Mouse (Mus musculus): Measurements from ENCODE around the gene Rab11fip4.

The Rab11fip4 gene

DNA sequence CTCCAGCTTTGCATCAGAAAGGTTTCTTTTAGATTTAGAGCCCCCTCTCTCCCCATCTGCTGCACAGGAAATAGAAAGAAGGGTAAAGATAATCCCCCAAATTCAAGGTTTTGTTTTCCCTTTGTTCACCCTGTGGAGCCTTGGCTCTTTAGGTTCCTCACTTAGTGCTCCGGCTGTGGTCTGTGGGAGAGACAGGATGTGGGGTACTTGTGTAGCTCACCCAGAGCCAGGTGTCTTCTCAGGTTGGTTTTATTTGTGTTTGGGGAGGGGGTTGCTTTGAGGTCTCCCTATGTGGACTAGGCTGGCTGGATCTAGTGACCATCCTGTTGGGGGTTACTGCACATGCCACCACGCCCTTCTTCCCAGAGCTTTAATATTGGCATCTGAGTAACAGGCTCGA is 23.9 kb downstream of the Rab11fip4 start:
- DNase-seq (ENCODE audit: low read depth, low spot score), result peak; percentile 69

DNA sequence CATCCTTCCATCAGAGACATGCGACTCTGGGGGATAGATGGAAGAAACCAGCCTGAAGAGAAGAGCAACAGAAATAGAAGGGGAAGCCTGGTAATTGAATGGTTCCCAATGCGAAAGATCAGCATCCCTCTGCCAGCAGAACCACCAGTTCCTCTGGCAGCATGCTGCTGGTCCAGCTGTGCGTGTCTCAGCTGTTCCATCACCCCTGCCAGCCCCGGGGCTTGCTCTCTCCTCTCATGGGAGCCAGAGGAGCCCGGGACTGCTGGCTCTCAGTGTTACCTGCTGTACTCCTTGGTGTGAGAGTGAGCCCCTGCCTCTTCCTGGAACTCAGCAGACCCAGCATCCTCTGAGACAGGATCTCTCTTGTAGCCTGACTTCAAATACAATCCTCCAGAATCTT is 24.9 kb downstream of the Rab11fip4 start:
- no peak for DNase-seq (ENCODE audit: low read depth, low spot score)

DNA sequence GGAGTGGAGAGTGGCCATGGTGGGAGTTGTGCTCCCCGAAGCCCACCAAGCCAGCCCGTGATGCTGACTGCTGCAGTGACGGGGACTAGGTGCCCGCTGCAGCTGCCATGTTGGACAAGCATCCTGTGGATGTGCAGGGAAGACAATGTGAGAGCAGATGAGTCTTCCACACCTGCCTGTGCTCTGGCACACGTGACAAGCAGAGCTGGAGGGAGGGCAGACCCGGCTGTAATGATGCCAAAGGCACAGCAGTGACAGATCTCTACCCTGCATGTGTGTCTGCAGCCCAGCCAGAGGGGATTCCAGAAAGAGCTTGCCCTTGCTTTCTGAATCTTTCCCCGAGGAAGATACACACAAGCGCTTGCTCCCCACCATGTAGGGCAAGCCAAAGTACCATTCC is 27.0 kb downstream of the Rab11fip4 start:
- DNase-seq (ENCODE audit: low read depth, low spot score), result no peak

DNA sequence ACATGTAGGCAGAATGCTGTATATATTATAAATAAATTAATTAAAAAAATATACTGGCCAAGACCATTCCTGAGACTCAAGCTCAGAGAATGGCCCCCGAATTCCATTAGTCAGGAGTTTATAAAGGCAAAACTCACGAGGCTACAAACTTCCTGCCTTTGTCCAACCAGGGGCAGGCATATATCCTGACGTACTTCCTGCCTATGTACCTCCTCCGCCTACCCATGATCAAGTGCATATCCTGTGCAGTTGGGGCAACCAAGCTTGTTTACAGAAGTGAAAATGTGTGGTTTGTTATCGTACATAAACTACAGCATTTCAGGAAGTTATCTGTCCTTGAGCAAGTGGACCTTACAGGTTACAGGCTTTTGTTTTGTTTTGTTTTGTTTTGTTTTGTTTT is 32.0 kb downstream of the Rab11fip4 start:
- peak; percentile 83 for DNase-seq (ENCODE audit: low read depth, low spot score)

DNA sequence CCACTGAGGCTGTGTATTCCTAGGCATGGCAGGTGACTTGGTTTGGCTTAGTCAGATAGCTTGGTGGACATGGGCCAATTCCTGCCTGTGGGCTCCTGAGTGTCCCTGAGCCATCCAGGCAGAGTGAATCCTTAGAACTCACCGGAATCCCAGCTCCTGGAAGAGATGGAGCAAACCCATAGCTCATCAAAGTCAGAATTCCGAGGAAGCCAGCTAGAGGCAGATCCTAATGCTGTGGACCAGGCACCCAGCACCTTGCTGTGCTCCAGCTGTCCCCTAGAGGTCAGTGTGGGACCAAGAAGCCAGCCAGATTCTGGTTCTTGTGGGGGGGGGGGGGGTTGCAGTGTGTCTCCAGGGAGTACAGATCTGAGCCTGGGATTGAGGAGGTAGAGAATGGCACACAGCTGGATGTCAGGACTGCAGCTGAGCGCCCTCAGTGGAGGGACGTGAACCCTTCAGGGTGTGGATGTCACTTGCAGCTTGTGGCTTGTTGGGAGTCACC is 33.8 kb downstream of the Rab11fip4 start:
- peak; percentile 80 for DNase-seq (ENCODE audit: low read depth, low spot score)

DNA sequence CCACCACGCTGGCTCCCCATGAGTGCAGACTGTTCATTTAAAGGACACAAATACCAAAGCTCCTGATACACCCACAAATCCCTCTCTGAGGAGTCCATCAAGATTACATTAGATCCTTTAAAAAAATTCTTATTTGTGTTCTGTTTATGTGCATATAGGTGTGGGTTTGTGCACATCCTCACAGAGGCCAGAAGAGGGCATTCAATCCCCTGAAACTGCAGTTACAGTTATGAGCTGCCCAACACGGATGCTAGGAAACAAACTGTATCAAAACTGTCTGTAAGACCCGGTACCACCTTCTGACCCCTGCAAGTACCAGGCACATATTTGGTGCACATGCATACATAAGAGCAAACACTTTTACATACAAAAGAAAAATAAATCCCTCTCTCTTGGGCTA is 37.7 kb downstream of the Rab11fip4 start:
- peak; percentile 70 for DNase-seq (ENCODE audit: low read depth, low spot score)

DNA sequence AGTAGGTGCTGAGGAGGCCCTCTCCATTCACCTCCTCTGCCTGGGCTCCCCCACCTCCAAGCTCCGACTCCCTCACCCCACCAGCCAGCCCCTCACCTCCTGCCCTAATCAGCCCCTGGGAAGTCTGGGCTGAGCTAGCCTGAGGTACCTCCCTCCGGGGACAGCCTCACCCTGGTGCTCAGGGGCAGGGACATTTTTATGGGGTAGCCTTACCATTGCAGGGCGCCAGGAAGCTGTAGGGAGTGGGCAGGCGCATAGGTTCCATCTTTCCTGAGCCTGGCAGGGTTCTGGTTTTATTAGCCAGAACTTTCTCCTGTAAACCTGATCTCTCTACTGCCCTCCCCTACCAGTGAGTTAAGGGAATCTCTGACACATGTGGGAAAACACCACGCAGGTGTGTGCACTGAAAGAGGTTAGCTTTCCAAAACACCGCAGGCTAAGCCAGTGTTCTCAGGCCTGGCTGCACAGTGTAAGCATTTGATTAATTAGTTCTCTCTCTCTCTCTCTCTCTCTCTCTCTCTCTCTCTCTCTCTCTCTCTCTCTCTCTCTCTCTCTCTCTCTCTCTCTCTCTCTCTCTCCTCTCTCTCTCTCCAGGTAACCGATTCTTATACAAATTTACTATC is 38.9 kb downstream of the Rab11fip4 start:
- no peak for DNase-seq (ENCODE audit: low read depth, low spot score)

DNA sequence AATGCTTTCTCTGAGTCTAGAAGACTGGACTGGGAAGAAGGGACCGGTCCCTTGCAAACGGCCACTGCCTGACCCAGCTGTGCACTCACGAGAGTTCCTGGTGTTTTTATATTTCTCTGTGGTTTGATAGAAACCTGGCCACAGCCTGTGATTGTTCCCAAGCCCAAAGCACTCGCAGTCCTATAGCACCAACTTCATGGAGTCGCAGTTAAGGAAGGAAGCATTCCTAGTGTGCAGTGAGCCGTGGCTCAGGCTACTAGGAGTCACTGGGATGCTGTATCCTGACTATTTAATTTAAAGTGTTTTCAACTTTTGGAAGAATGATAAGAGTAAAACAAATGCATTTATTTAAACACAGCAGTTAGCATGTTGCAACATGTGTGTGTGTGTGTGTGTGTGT is 39.5 kb downstream of the Rab11fip4 start:
- no peak for DNase-seq (ENCODE audit: low read depth, low spot score)

DNA sequence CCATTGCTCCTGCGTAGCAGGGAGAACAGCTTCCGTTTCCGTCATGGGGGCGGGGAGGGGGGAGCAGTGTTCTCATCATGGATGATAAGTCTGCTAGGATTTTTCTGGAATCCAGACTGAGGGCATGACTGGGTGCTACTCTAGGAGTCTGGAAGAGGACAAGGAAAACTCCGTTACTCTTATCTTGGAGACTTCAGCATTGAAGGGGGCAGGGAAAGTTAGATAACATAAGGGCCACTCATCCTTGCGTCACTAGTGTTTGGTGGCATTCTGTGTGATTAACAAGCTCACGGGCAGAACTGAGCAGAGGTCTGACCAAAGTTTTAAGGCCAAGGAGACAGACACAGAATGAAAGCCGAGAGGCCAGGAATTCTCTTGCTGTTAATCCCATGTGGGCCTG is 42.4 kb downstream of the Rab11fip4 start:
- no peak for DNase-seq (ENCODE audit: low read depth, low spot score)

DNA sequence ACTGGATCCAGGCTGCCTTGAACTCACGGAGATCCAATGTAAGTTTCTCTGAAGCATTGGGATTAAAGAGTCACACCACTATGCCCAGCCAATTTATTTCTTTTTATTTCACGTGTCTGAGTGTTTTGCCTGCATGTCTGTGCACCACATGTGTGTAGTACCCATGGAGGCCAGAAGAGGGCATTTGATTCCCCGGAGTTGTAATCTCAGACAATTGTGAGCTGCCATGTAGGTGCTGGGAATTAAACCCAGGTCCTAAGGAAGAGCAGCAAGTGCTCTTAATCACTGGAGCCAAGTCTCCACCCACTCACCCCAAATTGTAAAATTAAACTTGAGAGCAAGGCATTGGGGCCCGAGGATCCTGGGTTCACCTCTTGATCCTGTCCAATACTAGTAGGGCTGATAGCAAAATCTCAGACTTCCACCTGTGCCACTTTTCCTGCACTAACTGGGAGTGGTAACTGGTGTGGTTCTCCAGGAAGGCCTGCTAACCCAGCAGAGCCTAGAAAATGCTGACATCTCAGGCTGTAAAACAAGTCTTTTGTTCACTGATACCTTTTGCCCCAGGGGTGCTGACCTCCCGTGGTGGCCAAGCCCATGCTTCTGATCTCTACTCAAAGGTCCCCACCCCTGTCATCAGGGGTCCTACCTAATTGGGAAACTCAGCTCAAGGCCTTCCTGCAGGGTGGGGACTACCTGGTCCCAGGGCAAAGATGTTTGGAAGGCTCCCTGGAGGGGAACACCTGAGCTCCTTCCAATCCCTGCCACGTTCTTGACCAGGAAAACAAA is 44.8 kb downstream of the Rab11fip4 start:
- DNase-seq (ENCODE audit: low read depth, low spot score), result peak; percentile 29

DNA sequence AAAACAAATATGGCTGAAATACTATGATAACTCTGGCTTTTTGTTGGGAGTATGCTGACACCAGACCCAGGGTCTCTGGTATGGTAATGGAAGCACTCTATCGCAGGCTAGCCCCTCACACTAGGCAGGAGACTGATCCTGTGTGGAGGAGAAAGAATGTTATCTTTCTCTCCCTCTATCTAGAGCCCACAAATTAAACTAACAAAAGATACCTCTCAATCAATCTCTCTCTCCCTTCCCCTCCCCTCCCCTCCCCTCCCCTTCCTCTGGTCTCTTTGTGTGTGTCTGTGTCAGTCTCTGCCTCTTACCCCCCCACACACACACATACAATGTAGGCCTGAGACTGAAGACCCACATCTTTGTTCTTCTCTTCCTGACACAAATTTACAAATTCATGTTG is 45.5 kb downstream of the Rab11fip4 start:
- DNase-seq (ENCODE audit: low read depth, low spot score), result no peak

DNA sequence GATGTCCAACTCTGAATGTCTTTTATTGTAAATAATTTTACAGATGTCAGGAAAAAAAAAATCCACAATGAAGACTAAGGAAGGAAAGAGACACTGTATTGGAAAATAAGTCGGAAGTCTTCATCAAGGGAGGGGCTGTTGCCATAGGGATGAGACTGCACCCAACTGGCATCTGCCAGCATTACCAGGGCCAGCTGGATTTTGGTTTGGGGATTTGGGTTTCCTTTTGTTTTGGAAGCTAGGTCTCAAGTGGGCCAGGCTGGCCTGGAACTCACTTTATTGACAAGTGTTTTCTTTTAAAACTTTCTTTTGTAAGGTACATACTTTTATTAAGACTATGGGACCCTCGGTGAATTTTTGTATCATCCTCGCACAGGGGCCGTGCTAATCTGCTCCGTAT is 47.7 kb downstream of the Rab11fip4 start:
- DNase-seq (ENCODE audit: low read depth, low spot score), result no peak

DNA sequence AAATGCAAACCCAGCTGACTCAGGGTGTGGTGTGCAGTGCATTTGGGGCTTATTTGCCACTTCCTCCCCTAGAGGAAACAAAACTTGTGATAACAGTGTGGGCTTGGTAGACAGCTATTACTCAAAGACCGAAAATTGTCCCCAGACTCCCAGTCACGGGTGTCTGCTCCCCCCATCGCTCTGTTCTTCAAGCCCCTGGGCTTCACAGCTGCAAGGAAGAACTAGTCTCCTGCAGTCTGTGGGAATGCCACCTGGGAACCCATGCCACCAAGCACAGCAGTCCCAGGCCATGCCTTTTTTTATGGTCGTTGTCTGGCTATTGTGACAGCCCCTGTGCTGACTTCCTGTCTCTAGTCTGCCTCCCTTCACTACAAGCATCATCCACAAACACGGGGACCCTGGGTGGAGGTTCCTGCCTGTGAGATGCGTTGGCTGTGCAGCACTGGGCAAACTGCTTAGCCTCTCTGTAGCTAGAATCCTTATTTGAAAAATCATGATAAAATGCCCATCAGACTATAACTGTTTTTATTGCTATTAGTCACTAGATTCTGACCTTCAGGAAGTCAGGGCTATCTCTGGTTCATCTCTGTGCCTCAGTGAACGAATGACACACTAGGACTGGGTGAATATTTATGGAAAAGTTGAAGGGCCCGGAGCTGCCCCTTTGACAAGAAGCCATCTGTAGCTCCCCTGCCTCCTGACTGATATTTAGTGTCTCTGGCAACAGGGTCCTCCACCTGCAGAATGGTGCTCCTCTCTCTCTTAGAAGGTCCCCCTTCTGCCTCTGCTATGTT is 50.1 kb downstream of the Rab11fip4 start:
- peak; percentile 68 for DNase-seq (ENCODE audit: low read depth, low spot score)

DNA sequence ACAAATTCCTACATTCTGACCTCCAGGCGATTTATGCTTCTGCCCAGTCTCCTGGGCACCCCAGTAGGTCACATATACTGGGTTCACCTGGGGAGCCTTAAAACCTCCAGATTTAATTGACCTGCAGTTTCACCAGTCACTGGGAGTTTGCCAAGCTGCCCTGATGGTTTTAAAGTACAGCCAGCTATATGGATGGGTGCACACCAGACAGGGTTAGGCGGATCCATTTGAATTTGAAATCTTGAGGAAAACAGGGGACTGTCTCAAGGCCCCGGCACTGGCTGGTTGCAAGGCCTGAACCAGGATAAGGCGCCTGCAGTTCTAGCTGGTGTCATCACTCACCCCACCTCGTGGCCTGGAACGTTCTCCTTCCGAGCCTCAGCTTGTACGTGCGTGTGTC is 52.7 kb downstream of the Rab11fip4 start:
- DNase-seq (ENCODE audit: low read depth, low spot score), result no peak

DNA sequence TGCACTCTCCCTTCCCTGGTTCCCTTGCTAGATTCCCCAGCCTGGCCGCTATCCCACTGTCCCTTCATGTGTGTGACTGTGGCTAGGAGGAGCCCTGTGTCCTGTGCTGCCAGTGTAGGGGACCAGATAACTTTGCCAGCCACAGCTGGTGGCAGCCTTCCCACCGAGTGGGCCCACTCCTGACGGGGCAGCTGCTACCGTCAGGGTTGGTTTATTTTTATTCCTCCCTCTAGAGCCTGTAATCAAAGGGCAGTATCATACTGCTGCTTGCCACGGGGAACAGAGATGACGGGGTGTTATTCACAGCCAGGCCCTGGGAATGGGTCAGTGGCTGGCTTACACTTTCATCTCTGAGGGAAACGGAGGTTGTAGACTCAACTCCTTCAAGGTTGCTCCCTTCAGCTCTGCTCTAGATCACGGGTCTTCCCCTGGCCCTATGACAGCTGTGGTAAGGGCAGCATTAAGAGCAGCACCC is 53.7 kb downstream of the Rab11fip4 start:
- no peak for DNase-seq (ENCODE audit: low read depth, low spot score)

DNA sequence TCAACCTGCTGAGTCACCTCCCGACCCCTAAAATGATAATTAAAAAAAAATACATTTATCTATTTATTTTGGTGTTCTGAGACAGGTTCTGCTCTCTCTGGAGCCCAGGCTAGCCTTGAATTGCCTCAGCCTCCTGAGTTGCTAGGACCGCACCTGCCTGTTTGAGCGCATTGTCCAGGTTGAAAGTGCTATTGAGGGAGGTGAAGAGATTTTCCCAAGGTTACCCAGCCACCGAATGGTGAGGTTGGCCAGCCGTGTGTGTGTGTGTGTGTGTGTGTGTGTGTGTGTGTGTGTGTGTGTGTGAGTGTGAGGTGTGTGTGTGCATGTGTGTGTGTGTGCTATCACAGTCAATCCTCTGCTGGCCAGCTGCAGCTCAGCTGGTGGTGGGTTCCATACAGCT is 55.0 kb downstream of the Rab11fip4 start:
- no peak for DNase-seq (ENCODE audit: low read depth, low spot score)

DNA sequence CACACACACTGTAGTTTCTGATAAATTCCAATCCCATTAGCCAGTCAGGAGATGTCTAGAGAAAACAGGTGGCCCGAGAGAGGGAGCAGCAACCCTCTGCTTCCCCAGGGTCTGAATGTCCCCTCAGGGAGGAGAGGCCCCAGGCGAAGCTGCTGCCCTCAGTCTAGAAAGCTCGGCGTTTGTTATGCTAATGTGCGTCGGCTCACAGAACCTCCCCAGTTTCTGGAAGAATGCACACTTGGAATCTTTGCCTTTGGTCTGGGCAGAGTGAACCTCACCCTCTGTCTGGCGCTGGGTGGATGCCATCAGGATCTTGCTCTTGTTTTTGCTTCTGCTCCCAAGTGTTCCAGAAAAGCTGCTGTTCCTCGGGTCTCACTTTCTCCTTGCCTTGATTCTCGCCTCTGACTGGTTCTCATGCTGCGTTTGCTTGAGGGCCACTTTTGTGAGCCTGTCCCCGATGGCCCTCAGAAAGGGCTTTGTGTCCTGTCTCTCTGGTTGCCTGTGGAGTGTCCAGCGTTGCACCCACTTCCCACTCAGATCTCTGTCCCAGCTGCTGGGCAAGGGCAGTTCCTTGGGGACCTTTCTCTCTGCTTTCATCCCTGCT is 55.6 kb downstream of the Rab11fip4 start:
- DNase-seq (ENCODE audit: low read depth, low spot score), result no peak

DNA sequence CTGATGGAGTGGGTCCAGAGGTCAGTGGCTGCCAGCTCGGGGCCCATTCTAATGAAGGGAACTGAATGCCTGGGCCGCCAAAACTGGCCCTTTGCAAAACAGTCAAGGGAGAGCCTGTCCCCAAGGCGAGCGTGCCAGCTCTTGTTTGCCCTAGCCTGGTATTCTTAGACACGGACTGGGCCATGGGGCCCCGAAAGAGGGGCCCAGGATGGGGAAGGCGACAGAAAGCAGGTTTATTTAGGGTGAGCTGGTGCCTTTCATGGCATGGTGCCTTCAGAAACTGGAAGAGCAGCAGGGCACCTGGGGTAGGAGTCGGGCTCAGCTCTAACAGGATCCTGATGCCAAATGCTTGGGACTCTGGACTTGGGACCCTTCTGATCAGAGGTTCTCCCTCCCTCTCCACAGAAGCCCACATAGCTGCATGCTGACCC is 56.1 kb downstream of the Rab11fip4 start:
- DNase-seq (ENCODE audit: low read depth, low spot score), result no peak

DNA sequence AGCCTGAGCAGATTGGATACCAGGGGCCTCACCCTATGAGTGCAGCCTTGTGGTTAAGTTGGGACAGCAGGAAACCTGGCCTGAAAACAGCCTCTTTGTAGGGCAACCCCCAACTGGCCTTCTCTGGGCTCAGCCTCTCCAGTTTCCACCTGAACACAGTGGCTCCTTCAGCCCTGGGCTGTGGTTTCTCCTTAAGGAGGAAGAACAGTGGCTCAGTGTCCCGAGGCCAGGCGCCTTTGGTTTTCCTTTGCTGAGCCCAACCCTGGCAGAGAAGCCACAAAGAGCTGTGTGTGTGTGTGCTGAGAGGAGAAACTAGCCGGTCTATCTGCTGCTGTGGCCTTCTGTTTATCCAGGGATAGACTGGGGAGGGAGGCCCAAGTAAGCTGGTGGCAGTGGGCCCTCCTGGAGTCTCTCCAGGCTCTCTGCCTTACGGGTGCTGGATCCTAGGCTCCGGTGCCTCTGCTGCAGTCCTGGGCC is 59.4 kb downstream of the Rab11fip4 start:
- no peak for DNase-seq (ENCODE audit: low read depth, low spot score)

DNA sequence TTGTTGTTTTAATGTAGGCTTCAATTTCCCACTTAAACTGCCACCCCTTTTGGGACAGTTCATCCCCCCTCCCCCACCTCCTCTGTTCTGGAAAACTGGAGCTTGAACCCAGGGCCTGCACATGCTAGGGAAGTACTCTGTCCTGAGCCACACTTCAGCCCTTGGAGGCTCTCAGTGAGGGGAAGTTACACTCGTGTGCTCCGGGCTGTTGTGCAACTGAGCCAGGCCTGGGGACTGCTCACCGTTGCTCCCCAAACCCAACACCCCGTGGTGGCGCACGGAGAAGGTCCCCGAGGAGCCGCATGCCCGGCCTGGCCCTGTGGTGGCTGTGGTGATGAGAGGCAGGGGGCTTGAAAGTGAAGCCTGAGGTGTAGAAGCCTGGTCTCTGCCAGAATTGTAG is 61.2 kb downstream of the Rab11fip4 start:
- no peak for DNase-seq (ENCODE audit: low read depth, low spot score)

DNA sequence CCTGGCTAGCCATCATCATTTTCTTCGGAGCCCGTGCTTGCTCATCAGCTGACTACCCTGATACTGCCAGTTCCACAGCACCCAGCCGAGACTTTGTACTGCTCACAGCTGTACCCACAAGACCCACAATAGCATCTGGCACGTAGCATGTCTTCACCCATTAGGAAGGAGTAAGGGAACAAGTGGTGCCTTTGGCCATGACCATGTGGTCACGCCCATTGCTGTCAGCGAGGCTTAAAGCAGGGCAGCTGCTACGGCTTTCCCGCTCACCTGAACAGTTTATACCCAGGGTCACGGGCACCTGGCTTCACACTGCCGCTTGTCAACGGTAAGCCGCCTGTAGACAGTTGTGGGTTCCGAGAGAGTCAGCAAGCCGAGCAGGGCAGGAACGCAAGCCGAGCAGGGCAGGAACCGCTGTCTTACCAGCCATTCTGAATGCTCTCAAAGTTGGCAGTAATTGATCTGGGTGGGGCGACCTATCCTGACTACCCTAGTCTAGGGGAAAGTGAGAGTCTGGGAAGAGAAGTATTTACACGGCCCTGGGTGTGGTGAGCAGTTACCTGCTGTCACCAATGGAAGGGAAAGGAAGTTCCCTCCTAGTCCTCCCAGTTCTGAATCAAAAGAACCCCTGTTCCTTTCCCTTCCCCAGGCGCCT is 62.0 kb downstream of the Rab11fip4 start:
- DNase-seq (ENCODE audit: low read depth, low spot score), result peak; percentile 53

Data from CD4-positive, CD25-positive, alpha-beta regulatory T cell, adult 2 months (primary cell).